Mouse (Mus musculus): ENCODE results near the gene Pdzd8. TPM values are rescaled to one million over a fixed set of nuclear protein-coding genes. Genes with fewer than 3 reads are reported as not detected.

Gene Pdzd8
- polyA plus RNA-seq, 1 experiment from 2014 or later, result 10.8 TPM

DNA sequence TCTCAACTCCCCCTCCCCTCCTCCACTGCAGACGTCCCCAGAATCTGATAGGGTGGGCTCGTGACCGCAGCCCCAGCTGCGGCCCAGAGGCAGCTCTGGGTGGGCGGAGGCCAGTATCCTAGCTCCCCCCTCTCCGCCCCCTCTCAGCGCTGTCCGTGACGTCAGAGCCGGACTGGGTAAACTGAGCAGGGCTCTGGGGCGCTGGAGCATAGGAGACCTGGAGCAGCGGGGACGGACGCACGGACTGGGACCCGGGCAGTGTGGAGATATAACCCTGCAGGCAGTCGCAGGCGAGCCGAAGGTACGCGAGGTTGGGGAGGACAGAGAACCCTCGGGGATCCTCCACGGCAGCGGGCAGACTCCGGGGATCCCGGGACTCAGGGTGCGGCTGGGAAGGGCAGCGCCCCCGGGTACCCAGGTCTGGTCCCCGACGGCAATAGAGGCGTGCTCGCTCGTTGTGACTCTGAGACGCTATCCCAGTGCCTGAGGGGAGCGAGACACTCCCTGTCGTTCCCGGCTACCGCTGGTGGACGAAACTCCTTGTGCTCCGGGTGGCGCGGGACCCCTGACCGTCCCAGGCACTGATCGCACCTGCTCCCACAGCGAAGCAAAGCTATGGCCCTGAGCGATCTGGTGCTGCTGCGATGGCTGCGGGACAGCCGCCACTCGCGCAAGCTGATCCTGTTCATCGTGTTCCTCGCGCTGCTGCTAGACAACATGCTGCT is 84.7 kb downstream of the Pdzd8 start, which contains the start of gene Slc18a2:
Gene Slc18a2 (plus strand): TSS at position 179 of the 725 bp plus-strand sequence.
- peaks cover 54% of the 10 kb centered on the region for H3K27me3 ChIP-seq (ENCODE audit: insufficient read depth, poor library complexity, severe bottlenecking)
- peak; percentile 84 for DNase-seq (ENCODE audit: low spot score)
- H3K4me1 ChIP-seq, result peaks cover 21% of the 10 kb centered on the region
- no peaks in the 10 kb centered on the region for H3K36me3 ChIP-seq
- no peaks in the 10 kb centered on the region for H3K9me3 ChIP-seq
- WGBS, result under 1% methylated on average over 55 of the region's 55 CpGs
- peak within 1 kb of the TSS; percentile 80 for H3K27ac ChIP-seq
- peak within 1 kb of the TSS; percentile 66 for H3K4me3 ChIP-seq

GRCm38 (mm10) chr19:59259633-59260032 is 85.9 kb downstream of the Pdzd8 start:
- DNase-seq (ENCODE audit: low spot score), result no peak
- Histone ChIP-seq H3K36me3 (no peaks in the 10 kb centered on the region), H3K9me3 (no peaks in the 10 kb centered on the region), H3K4me1 (peaks cover 21% of the 10 kb centered on the region), H3K27ac (no peak overlapping the region), H3K4me3 (no peak overlapping the region), H3K27me3 (ENCODE audit: insufficient read depth, poor library complexity, severe bottlenecking) (peaks cover 50% of the 10 kb centered on the region)
- 33% methylated on average over 5 of the region's 5 CpGs for WGBS

- 64% methylated on average over 2 of the region's 2 CpGs for WGBS
- H3K4me3 ChIP-seq, result no peak overlapping the region
- DNase-seq (ENCODE audit: low spot score), result no peak
- no peaks in the 10 kb centered on the region for H3K9me3 ChIP-seq
- no peak overlapping the region for H3K27ac ChIP-seq
- no peaks in the 10 kb centered on the region; the same call in 1 of the 2 replicates for H3K27me3 ChIP-seq (ENCODE audit: insufficient read depth, poor library complexity, severe bottlenecking)
- no peaks in the 10 kb centered on the region for H3K4me1 ChIP-seq
- no peaks in the 10 kb centered on the region for H3K36me3 ChIP-seq
Measured at GRCm38 (mm10) chr19:59252651-59253050, 92.9 kb downstream of the Pdzd8 start.

- no peak overlapping the region for H3K27ac ChIP-seq
- no peaks in the 10 kb centered on the region for H3K36me3 ChIP-seq
- H3K4me1 ChIP-seq, result no peaks in the 10 kb centered on the region
- H3K9me3 ChIP-seq, result no peaks in the 10 kb centered on the region
- H3K4me3 ChIP-seq, result no peak overlapping the region
- DNase-seq (ENCODE audit: low spot score), result no peak
- 64% methylated on average over 11 of the region's 11 CpGs for WGBS
- no peaks in the 10 kb centered on the region; the same call in 1 of the 2 replicates for H3K27me3 ChIP-seq (ENCODE audit: insufficient read depth, poor library complexity, severe bottlenecking)
Measured at GRCm38 (mm10) chr19:59248553-59249286, 96.9 kb downstream of the Pdzd8 start.

DNA sequence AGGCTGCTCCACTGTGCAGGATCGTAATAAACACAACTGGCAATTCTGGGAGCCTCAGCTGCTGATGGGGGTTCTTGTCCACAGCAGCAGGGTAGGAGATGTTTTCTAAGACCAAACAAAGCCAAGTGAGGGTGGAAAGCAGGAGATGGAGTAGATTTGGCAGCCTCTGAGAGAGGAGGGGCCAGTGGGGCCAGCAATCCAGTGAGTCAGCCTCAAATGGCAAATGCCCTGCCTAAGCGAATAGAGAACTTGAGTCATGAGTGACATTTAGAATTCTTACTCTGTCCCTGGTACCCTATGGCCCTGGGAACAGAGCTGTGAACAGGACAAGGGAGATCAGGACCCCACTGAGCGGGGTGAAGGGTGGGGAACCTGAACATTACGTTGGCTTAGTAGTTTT is 97.4 kb downstream of the Pdzd8 start:
- Histone ChIP-seq H3K27ac (no peak overlapping the region), H3K27me3 (ENCODE audit: insufficient read depth, poor library complexity, severe bottlenecking) (no peaks in the 10 kb centered on the region; the same call in 1 of the 2 replicates), H3K9me3 (no peaks in the 10 kb centered on the region), H3K4me1 (no peaks in the 10 kb centered on the region), H3K4me3 (no peak overlapping the region), H3K36me3 (no peaks in the 10 kb centered on the region)
- WGBS, result 81% methylated on average over 4 of the region's 4 CpGs
- DNase-seq (ENCODE audit: low spot score), result no peak

Other genes starting within 250 kb of the Pdzd8 start
- gene Vax1, start 175.7 kb downstream of the Pdzd8 start, polyA plus RNA-seq (2016; fragmentation: Nextera tagmentation; extraction: Ambion mirVana), result not detected in 2 replicates
- gene Kcnk18, start 126.6 kb downstream of the Pdzd8 start, polyA plus RNA-seq (2016; fragmentation: Nextera tagmentation; extraction: Ambion mirVana), result not detected in 2 replicates
- gene Slc18a2, start 84.9 kb downstream of the Pdzd8 start, polyA plus RNA-seq (2016; fragmentation: Nextera tagmentation; extraction: Ambion mirVana), result 9.0 and 10.1 TPM in 2 replicates
- 7.2 and 8.9 TPM in 2 replicates for gene Rps12-ps3, start 23.5 kb downstream of the Pdzd8 start, polyA plus RNA-seq (2016; fragmentation: Nextera tagmentation; extraction: Ambion mirVana)
- 1.1 and 1.7 TPM in 2 replicates for gene Emx2, start 112.6 kb upstream of the Pdzd8 start, polyA plus RNA-seq (2016; fragmentation: Nextera tagmentation; extraction: Ambion mirVana)

All from heart, embryonic 10.5 days (tissue).